Mouse (Mus musculus): ENCODE data around the gene Kcnd1.
"Not testable (repeated sequence)": the region's sequence is repeated elsewhere in the genome, so short reads cannot be mapped to it uniquely, and the experiment has no call there.

Gene Kcnd1

DNA sequence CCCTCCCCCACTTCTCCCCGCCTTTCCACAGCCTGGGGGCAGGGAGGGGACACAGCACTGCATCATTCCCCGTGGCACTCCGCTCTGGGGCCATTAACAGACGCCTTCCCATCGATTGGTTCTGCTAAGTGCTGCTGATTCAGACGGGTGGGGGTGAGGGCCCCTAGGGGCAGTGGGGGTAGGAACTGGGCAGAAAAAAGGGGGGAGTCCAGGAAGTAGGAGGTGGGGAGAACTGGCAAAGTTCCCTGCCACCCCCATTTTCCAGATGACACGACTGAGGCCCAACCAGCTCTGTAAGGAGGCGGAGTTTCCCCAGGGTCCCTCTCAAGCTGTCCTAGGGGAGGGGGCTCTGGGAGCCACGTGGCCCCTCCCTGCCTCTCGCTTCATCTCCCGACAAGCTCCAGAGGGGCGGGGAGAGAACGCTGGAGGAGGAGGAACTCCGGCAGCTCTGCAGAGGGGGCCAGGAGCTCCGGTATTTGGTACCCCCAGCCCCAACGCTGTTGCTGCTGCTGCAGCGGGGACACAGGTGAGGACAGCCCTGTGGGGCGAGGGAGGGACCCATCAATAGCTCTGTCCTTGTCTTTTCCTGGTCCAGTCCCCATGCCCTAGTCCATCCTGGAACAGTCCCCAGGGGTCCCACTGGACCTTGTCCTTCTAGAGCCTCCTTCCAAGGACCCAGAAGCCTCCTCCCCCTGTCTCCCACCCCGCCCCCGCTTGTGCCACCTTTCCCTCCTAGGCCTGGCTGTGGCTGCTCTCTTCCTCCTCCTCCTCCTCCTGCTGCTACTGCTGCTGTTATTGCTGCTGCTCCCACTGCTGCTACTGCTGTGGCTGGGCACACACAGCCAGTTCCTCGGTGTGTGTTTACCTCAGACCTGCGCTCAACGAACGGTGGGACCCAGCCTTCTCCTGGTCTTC lies at the start of gene Kcnd1:
Kcnd1 (plus strand) TSS at position 425 of the 915 bp plus-strand sequence.
- DNase-seq (ENCODE audit: extremely low read depth, low read depth, low spot score) = no peak

DNA sequence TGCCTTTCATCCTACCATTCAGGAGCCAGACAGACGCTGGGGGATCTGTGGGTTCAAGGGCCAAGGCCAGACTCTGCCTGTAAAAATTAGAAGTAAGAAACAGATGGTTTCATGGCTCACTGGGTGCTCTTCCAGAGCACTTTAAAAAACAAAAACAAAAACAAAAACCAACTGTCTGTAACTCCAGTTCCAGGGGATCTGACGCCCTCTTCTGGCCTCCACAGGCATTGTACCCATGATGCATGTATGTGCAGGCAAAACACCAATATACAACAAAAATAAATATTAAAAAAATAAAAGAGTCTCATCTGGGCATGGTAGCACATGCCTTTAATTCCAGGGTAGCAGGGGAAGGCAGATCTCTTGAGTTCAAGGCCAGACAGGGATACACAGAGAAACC lies 49.3 kb upstream of the Kcnd1 start:
- DNase-seq (ENCODE audit: extremely low read depth, low read depth, low spot score) = no peak

DNA sequence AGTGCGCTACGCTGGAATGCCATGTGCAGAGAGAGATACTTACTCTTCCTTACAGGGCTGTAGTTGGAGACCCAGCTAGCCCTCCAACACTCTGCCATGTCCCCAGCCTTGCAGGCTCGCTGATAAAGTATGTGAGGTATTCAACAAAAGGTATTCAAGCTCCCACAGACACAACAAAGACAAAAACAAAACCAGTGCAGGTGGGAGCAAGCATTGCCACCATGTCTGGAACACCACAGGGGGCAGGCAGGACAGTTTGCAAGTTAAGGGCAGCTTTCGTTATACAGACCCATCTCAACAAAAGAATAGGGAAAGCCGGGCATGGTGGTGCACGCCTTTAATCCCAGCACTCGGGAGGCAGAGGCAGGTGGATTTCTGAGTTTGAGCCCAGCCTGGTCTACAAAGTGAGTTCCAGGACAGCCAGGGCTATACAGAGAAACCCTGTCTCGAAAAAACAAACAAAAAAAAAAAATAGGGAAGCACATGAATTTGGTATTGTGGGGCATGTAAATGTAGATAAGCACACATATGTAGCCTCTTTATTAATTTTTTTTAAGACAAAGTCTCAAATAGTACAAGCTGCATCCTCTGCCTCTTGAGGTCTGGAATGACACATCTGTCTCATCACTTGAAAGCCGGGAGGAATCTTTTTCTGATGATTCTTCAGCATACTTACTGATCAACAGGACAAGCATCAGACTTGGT lies 46.4 kb upstream of the Kcnd1 start:
- no peak for DNase-seq (ENCODE audit: extremely low read depth, low read depth, low spot score)

DNA sequence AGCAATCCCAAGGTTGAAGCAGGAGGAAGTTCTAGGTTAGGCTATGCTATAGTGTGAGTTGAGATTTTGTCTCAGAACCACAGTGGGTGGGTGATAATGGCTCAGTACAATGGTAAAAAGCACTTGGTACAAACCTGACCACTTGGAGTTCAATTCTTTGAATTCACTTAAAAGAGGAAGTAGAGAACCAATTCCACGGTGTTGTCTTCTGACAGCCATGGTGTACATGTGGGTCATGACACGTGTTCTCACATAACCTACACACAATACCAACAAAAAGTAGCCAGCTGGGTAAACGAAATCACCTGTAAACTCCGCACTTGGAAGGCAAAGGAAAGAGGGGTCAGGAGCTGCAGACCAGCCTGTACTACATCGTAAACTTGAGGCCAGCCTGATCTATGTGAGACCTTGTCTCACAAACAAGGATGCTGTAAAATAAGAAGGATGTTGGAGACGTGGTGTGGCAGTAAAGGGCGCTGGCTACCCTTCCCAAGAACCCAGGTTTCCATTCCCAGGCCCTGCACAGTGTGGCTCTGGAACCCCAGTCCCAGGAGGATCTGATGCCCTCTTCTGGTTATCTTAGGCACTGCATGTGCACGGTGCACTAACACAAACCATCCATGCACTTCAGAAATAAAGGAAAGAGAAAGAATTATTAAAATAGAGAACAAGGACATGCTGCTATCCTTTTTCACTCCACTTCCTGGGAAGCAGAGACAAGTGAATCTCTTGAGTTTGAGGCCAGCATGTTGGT lies 45.6 kb upstream of the Kcnd1 start:
- DNase-seq (ENCODE audit: extremely low read depth, low read depth, low spot score) = no peak

DNA sequence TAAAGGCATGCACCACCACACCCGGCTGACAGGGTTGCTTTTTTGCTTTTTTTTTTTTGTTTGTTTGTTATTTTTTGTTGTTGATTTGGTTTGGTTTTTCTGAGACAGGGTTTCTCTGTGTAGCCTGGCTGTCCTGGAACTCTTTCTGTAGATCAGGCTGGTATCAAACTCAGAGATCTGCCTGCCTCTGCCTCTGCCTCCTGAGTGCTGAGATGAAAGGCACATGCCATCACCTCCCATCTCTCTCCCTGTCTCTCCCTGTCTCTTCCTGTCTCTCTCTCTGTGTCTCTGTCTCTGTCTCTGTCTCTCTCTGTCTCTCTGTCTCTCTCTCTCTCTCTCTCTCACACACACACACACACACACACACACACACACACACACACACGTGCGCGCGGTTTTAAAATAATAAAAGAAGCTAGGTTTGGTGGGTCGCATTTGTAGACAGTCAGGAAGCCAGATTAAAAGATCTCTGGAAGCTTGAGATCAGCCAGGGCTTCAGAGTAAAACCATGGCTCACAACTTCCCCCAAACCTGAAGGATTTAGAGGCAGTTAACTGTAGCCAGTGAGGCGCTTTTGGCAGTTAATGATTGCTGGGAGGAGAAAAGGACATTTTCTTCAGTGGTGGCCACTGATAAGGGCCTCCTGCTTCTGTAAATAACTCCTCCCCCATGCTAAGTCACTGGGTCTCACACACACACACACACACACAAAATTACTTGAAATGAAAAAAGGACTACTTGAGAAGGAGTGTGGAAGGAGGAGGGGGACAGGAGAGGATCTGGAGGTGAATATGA lies 43.4 kb upstream of the Kcnd1 start:
- DNase-seq (ENCODE audit: extremely low read depth, low read depth, low spot score) = no peak

DNA sequence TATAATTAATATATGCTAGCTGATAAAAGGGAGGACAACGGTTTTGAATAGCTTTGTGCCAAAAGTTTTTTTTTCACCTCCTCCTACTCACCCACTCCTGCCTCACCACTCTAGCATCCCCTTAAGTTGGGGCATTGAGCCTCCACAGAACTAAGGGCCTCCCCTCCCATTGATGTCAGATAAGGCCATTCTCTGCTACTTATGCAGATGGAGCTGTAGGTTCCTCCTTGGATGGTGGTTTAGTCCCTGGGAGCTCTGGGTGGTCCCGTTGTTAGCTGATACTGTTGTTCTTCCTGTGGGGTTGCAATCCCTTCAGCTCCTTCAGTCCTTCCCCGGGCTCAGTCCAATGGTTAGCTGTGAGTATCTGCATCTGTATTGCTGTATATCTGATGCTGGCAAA lies 42.8 kb upstream of the Kcnd1 start:
- DNase-seq (ENCODE audit: extremely low read depth, low read depth, low spot score) = no peak

DNA sequence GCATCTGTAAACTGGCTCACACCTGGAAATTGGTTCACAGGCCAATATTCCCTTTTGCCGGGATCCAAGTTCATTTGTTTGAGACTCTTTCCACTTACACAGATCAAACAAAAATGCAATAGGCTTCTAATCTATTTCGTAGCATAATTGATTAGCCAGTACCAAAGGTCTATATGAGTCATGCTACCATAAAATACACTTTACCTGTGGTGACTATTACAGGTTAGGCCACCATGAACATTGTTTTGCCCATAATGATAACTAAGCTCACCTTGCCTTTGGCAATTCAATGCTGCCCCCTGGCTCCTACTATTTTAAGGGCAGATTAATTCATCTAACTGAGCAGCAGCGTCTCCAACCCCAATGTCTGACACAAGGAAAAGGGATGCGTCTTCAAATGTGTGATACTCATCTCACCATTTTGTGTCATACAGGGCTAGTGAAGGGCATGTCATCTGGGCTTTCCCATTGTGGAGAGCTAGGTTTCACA lies 39.4 kb upstream of the Kcnd1 start:
- DNase-seq (ENCODE audit: extremely low read depth, low read depth, low spot score) = no peak

DNA sequence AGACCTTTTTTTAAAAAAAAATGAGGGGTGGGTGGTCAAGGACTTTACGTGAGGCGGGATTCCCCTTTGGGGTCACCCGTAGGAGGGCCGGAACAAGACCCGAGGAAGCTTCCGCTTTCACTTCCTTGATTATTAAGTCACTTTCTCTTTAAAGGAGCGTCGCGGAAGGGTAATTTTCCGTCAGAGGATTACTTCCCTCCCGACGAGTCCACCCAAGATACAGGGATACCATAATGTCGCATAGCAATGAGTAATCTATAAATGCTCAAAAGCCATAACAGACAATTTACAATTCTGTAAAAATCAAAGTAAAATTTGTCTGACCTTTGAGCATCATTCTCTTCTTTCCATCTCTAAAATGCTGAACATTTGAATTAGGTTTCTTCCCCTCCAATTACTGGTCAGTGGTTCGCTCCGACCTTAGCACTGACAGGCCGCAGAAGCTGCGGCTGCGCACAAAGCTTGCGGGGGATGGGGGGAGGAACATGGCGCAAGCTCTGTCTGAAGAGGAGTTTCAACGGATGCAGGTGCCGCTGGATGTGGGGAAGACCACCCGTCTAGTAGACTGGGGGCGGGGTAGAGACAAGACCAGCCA lies 32.5 kb upstream of the Kcnd1 start, which contains the start of gene Gripap1:
Gripap1 (plus strand) TSS at position 224 of the 595 bp plus-strand sequence.
- peak; percentile 54 for DNase-seq (ENCODE audit: extremely low read depth, low read depth, low spot score)

DNA sequence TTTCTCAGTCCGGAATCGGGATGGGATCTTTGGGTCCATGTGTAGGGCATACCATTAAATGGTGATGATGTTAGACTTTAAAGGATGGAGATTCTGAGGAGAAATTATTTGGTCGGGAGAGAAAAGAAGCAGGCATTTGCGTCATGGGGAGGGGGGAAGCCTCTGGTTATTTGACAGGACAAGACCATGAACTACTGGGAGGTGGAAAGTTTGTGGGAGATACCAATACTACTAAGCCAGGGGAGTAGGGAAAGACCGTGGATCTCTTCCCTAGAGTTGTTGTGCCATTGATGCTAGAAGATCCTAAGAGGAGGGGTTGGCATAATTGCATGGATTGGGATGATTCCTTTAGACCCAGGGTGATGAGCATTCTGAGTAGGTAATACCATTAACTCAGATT lies 31.8 kb upstream of the Kcnd1 start:
- DNase-seq (ENCODE audit: extremely low read depth, low read depth, low spot score) = no peak

DNA sequence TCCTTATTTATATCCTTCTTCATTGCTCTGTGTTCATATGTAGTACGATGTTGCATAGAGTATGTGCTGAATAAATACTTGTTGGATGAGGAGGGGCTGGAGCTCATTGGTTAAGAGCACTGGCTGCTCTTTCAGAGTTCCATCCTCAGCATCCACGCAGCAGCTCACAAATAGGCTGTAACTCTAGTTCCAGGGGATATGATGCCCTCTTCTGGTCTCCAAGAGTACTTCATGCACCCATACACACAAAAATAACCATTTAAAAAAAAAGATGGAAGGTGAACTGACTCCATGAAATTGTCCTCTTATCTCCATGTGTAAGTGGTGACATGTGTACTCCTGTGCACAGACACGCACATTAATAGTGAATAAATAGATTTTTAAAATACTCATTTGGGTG lies 28.7 kb upstream of the Kcnd1 start:
- DNase-seq (ENCODE audit: extremely low read depth, low read depth, low spot score) = no peak

DNA sequence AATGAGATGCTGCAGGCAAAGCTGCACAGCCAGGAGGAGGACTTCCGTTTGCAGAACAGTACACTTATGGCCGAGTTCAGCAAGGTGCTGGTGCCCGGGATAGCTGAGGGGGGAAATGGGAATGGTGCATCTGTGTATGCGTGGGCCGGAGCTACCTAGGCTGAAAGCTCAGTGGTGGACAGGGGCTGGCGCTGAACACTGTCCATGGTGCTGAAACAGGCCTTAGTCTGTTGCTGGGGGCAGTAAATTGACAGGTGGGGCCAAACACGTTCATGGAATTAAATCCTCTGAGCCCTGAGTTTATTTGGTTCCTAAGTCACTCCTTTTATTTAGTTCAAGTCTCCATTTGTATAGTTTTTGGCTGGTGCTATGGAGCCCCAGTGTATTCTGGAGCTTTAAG lies 27.1 kb upstream of the Kcnd1 start:
- DNase-seq (ENCODE audit: extremely low read depth, low read depth, low spot score) = no peak

DNA sequence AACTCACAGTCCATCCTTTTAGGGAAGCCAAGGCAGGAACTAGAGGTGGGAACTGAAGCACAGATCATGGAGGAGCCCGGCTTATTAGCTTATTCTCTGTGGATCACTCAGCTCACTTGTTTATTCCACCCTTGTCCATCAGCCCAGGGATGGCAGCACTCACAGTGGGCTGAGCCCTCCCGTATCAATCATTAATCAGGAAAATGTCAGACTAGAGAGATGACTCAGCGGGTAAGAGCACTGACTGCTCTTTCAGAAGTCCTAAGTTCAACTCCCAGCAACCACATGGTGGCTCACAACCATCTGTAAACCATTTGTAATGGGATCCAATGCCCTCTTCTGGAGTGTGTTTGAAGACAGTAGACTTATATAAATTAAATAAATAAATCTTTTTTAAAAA lies 24.8 kb upstream of the Kcnd1 start:
- no peak for DNase-seq (ENCODE audit: extremely low read depth, low read depth, low spot score)

DNA sequence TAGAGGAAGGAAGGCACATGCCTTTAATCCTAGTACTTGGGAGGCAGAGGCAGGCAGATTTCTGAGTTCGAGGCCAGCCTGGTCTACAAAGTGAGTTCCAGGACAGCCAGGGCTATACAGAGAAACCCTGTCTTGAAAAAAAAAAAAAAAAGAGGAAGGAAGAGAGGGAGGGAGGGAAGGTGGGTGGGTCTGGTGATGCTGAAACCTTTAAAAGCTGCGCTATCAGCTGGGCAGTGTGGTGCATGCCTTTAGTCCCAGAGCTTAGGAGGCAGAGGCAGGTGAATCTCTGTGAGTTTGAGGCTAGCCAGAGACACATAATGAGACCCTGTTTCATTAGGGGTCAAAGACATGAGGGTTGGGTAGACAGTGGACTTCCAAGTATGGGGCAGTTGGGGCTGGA lies 19.9 kb upstream of the Kcnd1 start:
- DNase-seq (ENCODE audit: extremely low read depth, low read depth, low spot score) = not testable (repeated sequence)

DNA sequence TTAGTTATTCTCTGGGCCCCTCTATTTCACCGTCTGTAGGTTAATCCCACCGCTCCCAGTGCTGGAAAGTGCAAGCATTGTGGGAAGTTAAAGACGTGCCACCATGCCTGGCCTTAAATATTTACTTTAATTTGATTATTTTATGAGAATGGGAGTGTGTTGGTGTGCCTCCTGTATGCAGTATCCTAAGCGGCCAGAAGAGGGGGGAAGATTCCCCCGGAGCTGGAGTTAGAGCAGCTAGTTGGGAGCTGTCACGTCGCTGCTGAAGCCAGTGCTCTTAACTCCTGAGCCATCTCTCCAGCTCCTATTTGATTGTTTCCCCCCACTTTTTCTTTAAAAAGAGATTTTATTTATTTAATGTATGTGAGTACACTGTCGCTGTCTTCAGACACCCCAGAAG lies 7.1 kb upstream of the Kcnd1 start:
- not testable (repeated sequence) for DNase-seq (ENCODE audit: extremely low read depth, low read depth, low spot score)

DNA sequence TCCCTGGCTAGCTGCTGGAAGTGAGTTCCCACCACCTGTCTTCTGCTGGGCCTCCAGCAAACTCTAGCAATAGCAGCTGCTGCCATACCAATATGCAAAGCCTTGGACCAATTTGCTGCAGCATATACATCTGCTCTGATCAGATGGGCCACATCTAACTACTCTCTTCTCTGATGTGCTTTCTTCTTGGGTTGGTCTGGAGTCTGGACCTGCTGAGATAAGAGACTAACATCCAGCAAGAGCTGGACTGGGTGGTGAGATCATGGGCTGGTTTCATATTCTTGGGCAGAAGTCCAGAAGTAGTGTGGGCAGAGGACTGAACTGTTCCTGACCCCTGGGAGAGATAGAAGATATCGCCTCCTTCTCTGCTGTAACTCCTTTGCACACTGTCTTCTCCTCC lies 15.1 kb downstream of the Kcnd1 start:
- DNase-seq (ENCODE audit: extremely low read depth, low read depth, low spot score) = no peak

DNA sequence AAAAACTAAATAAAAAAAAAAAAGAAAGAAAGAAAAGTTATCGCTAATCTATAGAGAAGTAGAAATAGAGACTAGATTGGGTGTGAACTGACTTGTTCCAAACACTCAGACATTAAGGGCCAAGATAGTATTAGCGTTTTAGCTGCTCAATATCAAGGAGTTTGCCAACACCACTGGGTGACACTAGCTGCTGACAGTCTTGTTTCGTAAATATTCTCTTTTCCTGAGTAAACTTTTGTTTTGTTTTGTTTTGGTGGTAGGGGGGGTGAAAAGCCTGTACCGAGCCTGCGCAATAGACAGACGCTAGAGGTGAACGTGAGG lies 18.7 kb downstream of the Kcnd1 start:
- no peak for DNase-seq (ENCODE audit: extremely low read depth, low read depth, low spot score)

DNA sequence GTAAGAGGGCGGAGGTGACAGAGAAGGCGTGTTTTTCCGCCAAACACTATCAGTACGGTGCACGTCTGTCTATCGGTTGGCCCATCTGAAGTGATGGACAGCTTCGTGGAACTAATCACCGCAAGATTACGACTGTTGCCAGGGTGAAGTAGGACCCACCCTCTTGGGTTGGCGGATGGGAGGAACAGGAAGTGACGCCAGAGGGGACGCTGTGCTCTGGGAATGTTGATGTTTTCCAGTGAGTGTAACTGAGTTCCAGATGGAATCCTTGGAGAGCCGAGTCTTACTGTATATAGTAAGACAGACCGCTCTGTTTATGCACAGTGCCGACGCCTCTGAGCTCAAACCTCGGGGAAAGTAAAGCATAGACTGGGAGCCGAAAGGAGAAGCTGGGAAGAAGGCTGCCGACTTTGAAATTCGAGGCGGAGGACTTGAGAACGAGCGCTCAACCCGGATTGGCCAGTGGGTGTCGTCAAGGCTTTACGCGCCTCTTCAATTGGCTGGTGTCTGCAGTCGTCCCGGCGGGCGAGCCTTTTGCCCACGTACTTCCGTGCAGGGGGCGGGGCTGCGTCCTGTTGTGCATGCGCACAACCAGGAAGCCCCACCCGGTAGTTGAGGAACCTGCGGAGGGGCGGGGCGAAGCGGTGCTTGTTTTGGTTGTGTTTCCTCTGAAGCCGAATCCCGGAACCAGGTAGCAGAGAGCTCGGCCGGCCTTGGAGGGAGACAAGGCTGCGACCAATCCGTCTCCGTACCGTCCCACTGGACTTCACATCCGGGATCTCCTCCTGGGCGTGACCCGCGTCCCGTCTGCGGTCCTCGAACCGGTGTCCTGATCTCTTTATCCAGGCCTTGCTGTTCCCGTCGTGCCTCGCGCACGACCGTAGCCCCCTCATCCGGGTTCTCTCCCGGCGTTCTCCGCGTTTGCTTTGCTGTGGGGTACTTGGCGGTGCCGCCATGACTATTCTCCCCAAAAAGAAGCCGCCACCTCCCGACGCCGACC lies 19.4 kb downstream of the Kcnd1 start, which contains the start of gene Otud5:
Otud5 (plus strand) TSS at position 202 of the 1,000 bp plus-strand sequence.
- peak; percentile 80 for DNase-seq (ENCODE audit: extremely low read depth, low read depth, low spot score)

DNA sequence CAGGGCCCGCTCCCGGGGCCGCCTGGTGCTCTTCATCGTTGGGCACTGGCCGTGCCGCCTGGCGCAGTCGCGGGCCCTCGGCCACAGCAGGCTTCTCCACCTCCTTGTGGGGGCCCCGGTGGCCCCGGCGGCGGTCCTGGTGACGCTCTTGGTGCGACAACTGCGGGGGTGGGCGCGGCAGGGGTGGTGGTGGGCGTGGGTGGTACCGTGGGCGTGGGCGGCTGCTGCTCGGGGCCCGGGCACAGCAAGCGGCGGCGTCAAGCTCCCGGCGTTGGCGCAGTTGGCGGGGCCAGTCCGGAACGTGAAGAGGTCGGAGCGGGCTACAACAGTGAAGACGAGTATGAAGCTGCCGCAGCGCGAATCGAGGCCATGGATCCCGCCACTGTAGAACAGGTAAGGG lies 20.2 kb downstream of the Kcnd1 start:
- DNase-seq (ENCODE audit: extremely low read depth, low read depth, low spot score) = no peak

DNA sequence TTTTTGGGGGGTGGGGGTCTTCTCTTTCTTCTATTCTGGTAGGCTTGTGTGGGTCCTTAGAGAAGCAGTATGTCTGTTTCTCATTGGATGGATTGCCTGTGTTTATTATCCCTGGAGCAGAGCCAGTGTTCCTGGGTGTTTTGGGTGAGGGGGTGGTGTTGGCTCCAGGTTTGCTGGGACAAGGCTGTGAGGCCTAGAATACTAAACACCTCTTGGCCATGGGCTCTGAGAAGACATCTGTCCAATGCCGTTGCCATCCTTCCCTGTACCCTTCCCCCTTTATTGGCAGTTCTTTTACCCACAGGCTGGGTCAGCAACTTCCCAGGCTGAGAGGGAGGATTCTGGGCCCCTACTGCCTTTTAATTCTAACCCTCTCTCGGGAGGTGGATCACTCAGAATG lies 25.8 kb downstream of the Kcnd1 start:
- no peak for DNase-seq (ENCODE audit: extremely low read depth, low read depth, low spot score)
